Mouse (Mus musculus) left cerebral cortex, adult 2 months (tissue): ENCODE results near the gene Arf3. TPM values are rescaled to one million over a fixed set of nuclear protein-coding genes. Genes with fewer than 3 reads are reported as not detected.

Experiments used
- DNase-seq, 2 experiments: peaks; one replicate each; pipeline ENCODE4 v3.0.0; 2021 to 2022; ENCODE audit warnings: low spot score in 2 of 2, mixed read lengths in 1 of 2; ENCODE audit errors: extremely low spot score in 1 of 2
- H3K27ac ChIP-seq: fragments of 200-600 bp; 2 replicates; pipeline ENCODE4 v1.8.1; 2022
- H3K4me3 ChIP-seq: fragments of 200-600 bp; 2 replicates; pipeline ENCODE4 v1.8.1; 2022
- CTCF ChIP-seq: fragments of 200-600 bp; IDR thresholded peaks from 2 replicates; pipeline ENCODE4 v1.8.1; 2022; ENCODE audit warnings: antibody characterized with exemption, mild to moderate bottlenecking, moderate library complexity
- intact Hi-C: fragments of 180-260 bp; cut with DNase I; formaldehyde crosslinking; loops from one replicate; pipeline ENCODE4 v1.15.1; 2025
- total RNA-seq, 2 experiments: library from RNA; stranded (reverse); gene quantifications; 2 replicates each; pipeline ENCODE4 v1.2.3; 2021

The Arf3 gene
- total RNA-seq, 2 experiments from 2014 or later: 749 to 756 TPM

- Histone ChIP-seq H3K27ac (no peak overlapping the region), H3K4me3 (no peak overlapping the region)
- intact Hi-C loops: no loop called here
- no peak for TF ChIP-seq CTCF
- no peak for DNase-seq
Measured at GRCm38 (mm10) chr15:98802926-98803325, 39.9 kb upstream of the Arf3 start.

- no peak overlapping the region for H3K4me3 ChIP-seq
- DNase-seq: peak; percentile 74 to 86
- TF ChIP-seq CTCF: peak; percentile 84
- intact Hi-C loops: loop anchor here (2.0 to 5.0 kb wide), 2 partner anchors 135 to 217 kb away; no protein-coding TSS in a partner anchor
- H3K27ac ChIP-seq: no peak overlapping the region
Measured at GRCm38 (mm10) chr15:98799396-98799795, 36.4 kb upstream of the Arf3 start.

GRCm38 (mm10) chr15:98798903-98799302 lies 35.9 kb upstream of the Arf3 start:
- intact Hi-C loops: loop anchor here (2.0 to 5.0 kb wide), 2 partner anchors 134 to 217 kb away; no protein-coding TSS in a partner anchor
- DNase-seq: no peak
- H3K27ac ChIP-seq: no peak overlapping the region
- H3K4me3 ChIP-seq: no peak overlapping the region
- no peak for TF ChIP-seq CTCF

- intact Hi-C loops: loop anchor here (2.0 to 5.0 kb wide), 2 partner anchors 133 to 216 kb away; no protein-coding TSS in a partner anchor
- Histone ChIP-seq H3K4me3 (no peak overlapping the region), H3K27ac (no peak overlapping the region)
- TF ChIP-seq CTCF: no peak
- no peak for DNase-seq
Measured at GRCm38 (mm10) chr15:98797835-98798492, 35.0 kb upstream of the Arf3 start.

- intact Hi-C loops: loop anchor here (5.0 kb wide), 1 partner anchor 215 kb away; no protein-coding TSS in a partner anchor
- Histone ChIP-seq H3K27ac (no peak overlapping the region), H3K4me3 (no peak overlapping the region)
- TF ChIP-seq CTCF: no peak
- no peak for DNase-seq
Measured at GRCm38 (mm10) chr15:98796803-98797595, 34.0 kb upstream of the Arf3 start.

GRCm38 (mm10) chr15:98793141-98793698 lies 30.2 kb upstream of the Arf3 start:
- no peak for DNase-seq
- Histone ChIP-seq H3K4me3 (peak overlapping the region; percentile 36), H3K27ac (no peak overlapping the region)
- no peak for TF ChIP-seq CTCF
- intact Hi-C loops: no loop called here

- no peak for TF ChIP-seq CTCF
- DNase-seq: peak; percentile 68
- Histone ChIP-seq H3K27ac (no peak overlapping the region), H3K4me3 (peak overlapping the region; percentile 36)
- intact Hi-C loops: no loop called here
Measured at GRCm38 (mm10) chr15:98792233-98793020, 29.4 kb upstream of the Arf3 start.

- no peak for DNase-seq
- Histone ChIP-seq H3K27ac (no peak overlapping the region), H3K4me3 (no peak overlapping the region)
- no peak for TF ChIP-seq CTCF
- intact Hi-C loops: no loop called here
Measured at GRCm38 (mm10) chr15:98791771-98792170, 28.8 kb upstream of the Arf3 start.

- Histone ChIP-seq H3K27ac (no peak overlapping the region), H3K4me3 (no peak overlapping the region)
- intact Hi-C loops: no loop called here
- DNase-seq: no peak
- TF ChIP-seq CTCF: no peak
Measured at GRCm38 (mm10) chr15:98791221-98791620, 28.2 kb upstream of the Arf3 start.

GRCm38 (mm10) chr15:98790761-98791160 lies 27.7 kb upstream of the Arf3 start:
- no peak for TF ChIP-seq CTCF
- no peak for DNase-seq
- Histone ChIP-seq H3K4me3 (no peak overlapping the region), H3K27ac (no peak overlapping the region)
- intact Hi-C loops: no loop called here
